Mouse (Mus musculus): ENCODE measurements around the gene Galnt2. TPM values are rescaled to one million over a fixed set of nuclear protein-coding genes. Genes with fewer than 3 reads are reported as not detected.

Galnt2 gene
- polyA plus RNA-seq, 1 experiment = 11.5 TPM

GRCm38 (mm10) chr8:124271518-124271917 is 40.3 kb downstream of the Galnt2 start:
- no peak overlapping the region for H3K4me3 ChIP-seq (ENCODE audit: low read depth, low read length)
- H3K9ac ChIP-seq (ENCODE audit: low read depth, poor library complexity, severe bottlenecking) = no peak overlapping the region
- no peaks in the 10 kb centered on the region for H3K36me3 ChIP-seq (ENCODE audit: control insufficient read depth, insufficient read depth, low read length, poor library complexity, severe bottlenecking)
- TF ChIP-seq EP300 (IDR thresholded peaks at IDR 0.05; ENCODE audit: insufficient read depth, low read depth, low read length) (no peak), CTCF (IDR thresholded peaks at IDR 0.05; ENCODE audit: low read depth, low read length) (no peak)
- H3K27me3 ChIP-seq (ENCODE audit: control insufficient read depth, insufficient read depth, low read length, poor library complexity, severe bottlenecking) = no peaks in the 10 kb centered on the region
- no peak overlapping the region for H3K27ac ChIP-seq (ENCODE audit: insufficient read depth, low read length)
- H3K4me1 ChIP-seq (ENCODE audit: control insufficient read depth, insufficient read depth, low read length) = peaks cover 9% of the 10 kb centered on the region
- no peaks in the 10 kb centered on the region for H3K9me3 ChIP-seq (replicated peaks; ENCODE audit: control insufficient read depth, insufficient read depth, low read length, poor library complexity, severe bottlenecking)

GRCm38 (mm10) chr8:124272792-124273191 is 41.6 kb downstream of the Galnt2 start:
- H3K36me3 ChIP-seq (ENCODE audit: control insufficient read depth, insufficient read depth, low read length, poor library complexity, severe bottlenecking) = no peaks in the 10 kb centered on the region
- TF ChIP-seq EP300 (IDR thresholded peaks at IDR 0.05; ENCODE audit: insufficient read depth, low read depth, low read length) (no peak), CTCF (IDR thresholded peaks at IDR 0.05; ENCODE audit: low read depth, low read length) (no peak), POLR2A (IDR thresholded peaks at IDR 0.05; ENCODE audit: insufficient read depth, low read length) (no peak)

GRCm38 (mm10) chr8:124273606-124274218 is 42.5 kb downstream of the Galnt2 start:
- TF ChIP-seq EP300 (IDR thresholded peaks at IDR 0.05; ENCODE audit: insufficient read depth, low read depth, low read length) (no peak), CTCF (IDR thresholded peaks at IDR 0.05; ENCODE audit: low read depth, low read length) (no peak), POLR2A (IDR thresholded peaks at IDR 0.05; ENCODE audit: insufficient read depth, low read length) (no peak)

More at GRCm38 (mm10) chr8:124272792-124273191, 41.6 kb downstream of the Galnt2 start:
- peaks cover 9% of the 10 kb centered on the region for H3K4me1 ChIP-seq (ENCODE audit: control insufficient read depth, insufficient read depth, low read length)
- no peaks in the 10 kb centered on the region for H3K9me3 ChIP-seq (replicated peaks; ENCODE audit: control insufficient read depth, insufficient read depth, low read length, poor library complexity, severe bottlenecking)
- H3K27ac ChIP-seq (ENCODE audit: insufficient read depth, low read length) = no peak overlapping the region
- H3K27me3 ChIP-seq (ENCODE audit: control insufficient read depth, insufficient read depth, low read length, poor library complexity, severe bottlenecking) = no peaks in the 10 kb centered on the region
- H3K4me3 ChIP-seq (ENCODE audit: low read depth, low read length) = no peak overlapping the region
- H3K9ac ChIP-seq (ENCODE audit: low read depth, poor library complexity, severe bottlenecking) = no peak overlapping the region

GRCm38 (mm10) chr8:124274441-124275120 is 43.4 kb downstream of the Galnt2 start:
- H3K4me3 ChIP-seq (ENCODE audit: low read depth, low read length) = no peak overlapping the region
- no peaks in the 10 kb centered on the region for H3K27me3 ChIP-seq (ENCODE audit: control insufficient read depth, insufficient read depth, low read length, poor library complexity, severe bottlenecking)
- peaks cover 9% of the 10 kb centered on the region for H3K4me1 ChIP-seq (ENCODE audit: control insufficient read depth, insufficient read depth, low read length)
- no peaks in the 10 kb centered on the region for H3K9me3 ChIP-seq (replicated peaks; ENCODE audit: control insufficient read depth, insufficient read depth, low read length, poor library complexity, severe bottlenecking)
- no peak overlapping the region for H3K27ac ChIP-seq (ENCODE audit: insufficient read depth, low read length)
- H3K36me3 ChIP-seq (ENCODE audit: control insufficient read depth, insufficient read depth, low read length, poor library complexity, severe bottlenecking) = no peaks in the 10 kb centered on the region
- no peak for TF ChIP-seq CTCF (IDR thresholded peaks at IDR 0.05; ENCODE audit: low read depth, low read length)
- no peak for TF ChIP-seq EP300 (IDR thresholded peaks at IDR 0.05; ENCODE audit: insufficient read depth, low read depth, low read length)
- no peak for TF ChIP-seq POLR2A (IDR thresholded peaks at IDR 0.05; ENCODE audit: insufficient read depth, low read length)
- H3K9ac ChIP-seq (ENCODE audit: low read depth, poor library complexity, severe bottlenecking) = no peak overlapping the region

More at GRCm38 (mm10) chr8:124273606-124274218, 42.5 kb downstream of the Galnt2 start:
- no peak overlapping the region for H3K27ac ChIP-seq (ENCODE audit: insufficient read depth, low read length)
- H3K36me3 ChIP-seq (ENCODE audit: control insufficient read depth, insufficient read depth, low read length, poor library complexity, severe bottlenecking) = no peaks in the 10 kb centered on the region
- H3K4me3 ChIP-seq (ENCODE audit: low read depth, low read length) = no peak overlapping the region
- H3K4me1 ChIP-seq (ENCODE audit: control insufficient read depth, insufficient read depth, low read length) = peaks cover 9% of the 10 kb centered on the region
- no peaks in the 10 kb centered on the region for H3K9me3 ChIP-seq (replicated peaks; ENCODE audit: control insufficient read depth, insufficient read depth, low read length, poor library complexity, severe bottlenecking)
- H3K27me3 ChIP-seq (ENCODE audit: control insufficient read depth, insufficient read depth, low read length, poor library complexity, severe bottlenecking) = no peaks in the 10 kb centered on the region
- H3K9ac ChIP-seq (ENCODE audit: low read depth, poor library complexity, severe bottlenecking) = no peak overlapping the region

GRCm38 (mm10) chr8:124275377-124276071 is 44.3 kb downstream of the Galnt2 start:
- Histone ChIP-seq H3K9me3 (replicated peaks; ENCODE audit: control insufficient read depth, insufficient read depth, low read length, poor library complexity, severe bottlenecking) (no peaks in the 10 kb centered on the region), H3K27ac (ENCODE audit: insufficient read depth, low read length) (no peak overlapping the region), H3K4me1 (ENCODE audit: control insufficient read depth, insufficient read depth, low read length) (peaks cover 9% of the 10 kb centered on the region), H3K36me3 (ENCODE audit: control insufficient read depth, insufficient read depth, low read length, poor library complexity, severe bottlenecking) (no peaks in the 10 kb centered on the region), H3K4me3 (ENCODE audit: low read depth, low read length) (no peak overlapping the region), H3K27me3 (ENCODE audit: control insufficient read depth, insufficient read depth, low read length, poor library complexity, severe bottlenecking) (no peaks in the 10 kb centered on the region), H3K9ac (ENCODE audit: low read depth, poor library complexity, severe bottlenecking) (no peak overlapping the region)
- TF ChIP-seq POLR2A (IDR thresholded peaks at IDR 0.05; ENCODE audit: insufficient read depth, low read length) = no peak
- TF ChIP-seq CTCF (IDR thresholded peaks at IDR 0.05; ENCODE audit: low read depth, low read length) = no peak
- TF ChIP-seq EP300 (IDR thresholded peaks at IDR 0.05; ENCODE audit: insufficient read depth, low read depth, low read length) = no peak

Measured in ES-Bruce4 (cell line).